8 mouse cellular contexts compared by ENCODE assay signal in genomic region chr9:54733921-54734638, GRCm38 (mm10). TPM values are rescaled to one million over a fixed set of nuclear protein-coding genes. Genes with fewer than 3 reads are reported as not detected.
DNase-seq lines count a peak whose midpoint lies in the region; ATAC-seq and TF ChIP-seq lines count a peak whose summit lies in the region.

Wdr61 (minus strand) TSS chr9:54734519.

- H3K27ac ChIP-seq in MEL (ENCODE audit: control insufficient read depth, low read depth, low read length) = peak within 1 kb of the TSS; percentile 86
- peak within 1 kb of the TSS; percentile 38; the same call in 1 of the 2 replicates for H3K27ac ChIP-seq in cerebellum, adult 2 months (ENCODE audit: insufficient read depth, low read length)
- H3K27ac ChIP-seq in lung, embryonic 16.5 days (ENCODE audit: low read length) = peak within 1 kb of the TSS; percentile 18; the same call in 1 of the 2 replicates

- peak within 1 kb of the TSS; percentile 92 for H3K9ac ChIP-seq in MEL (ENCODE audit: control insufficient read depth, low read depth, low read length, poor library complexity, severe bottlenecking)
- peak within 1 kb of the TSS; percentile 74 for H3K9ac ChIP-seq in lung, embryonic 16.5 days (ENCODE audit: low read length)

- H3K4me3 ChIP-seq in MEL (ENCODE audit: control insufficient read depth in 1 of 2, insufficient read depth in 1 of 2, low read depth in 2 of 2, low read length in 2 of 2) = peak within 1 kb of the TSS; percentile 94 to 95
- H3K4me3 ChIP-seq in cerebellum, adult 2 months (replicated peaks; ENCODE audit: insufficient read depth, low read depth, low read length) = peak within 1 kb of the TSS; percentile 85
- peak within 1 kb of the TSS; percentile 62 for H3K4me3 ChIP-seq in lung, embryonic 16.5 days (ENCODE audit: low read length)

- peaks cover 0 to 13% of the 10 kb centered on the region in 2 experiments for H3K4me1 ChIP-seq in MEL (ENCODE audit: control insufficient read depth in 1 of 2, insufficient read depth in 2 of 2, low read length in 2 of 2)
- peaks cover 5% of the 10 kb centered on the region; the same call in 1 of the 2 replicates for H3K4me1 ChIP-seq in cerebellum, adult 2 months (ENCODE audit: control insufficient read depth, insufficient read depth, low read length)
- H3K4me1 ChIP-seq in lung, embryonic 16.5 days (replicated peaks; ENCODE audit: control insufficient read depth, insufficient read depth, low read length) = peaks cover 11% of the 10 kb centered on the region

- peak within 1 kb of the TSS; percentile 65 for H3K4me2 ChIP-seq in lung, embryonic 16.5 days (ENCODE audit: low read depth, low read length)

- TF ChIP-seq POLR2A in MEL (IDR thresholded peaks at IDR 0.05; ENCODE audit: control insufficient read depth in 1 of 2, insufficient read depth in 1 of 2, low read depth in 1 of 2, low read length in 2 of 2, poor library complexity in 1 of 2) = peak; percentile 81 to 95
- peak; percentile 97 for TF ChIP-seq POLR2A in cerebellum, adult 2 months (IDR thresholded peaks at IDR 0.05; ENCODE audit: borderline replicate concordance, insufficient read depth, low read length)

- H3K9me3 ChIP-seq in MEL (replicated peaks; ENCODE audit: insufficient read depth, low read length) = no peaks in the 10 kb centered on the region
- H3K9me3 ChIP-seq in lung, embryonic 16.5 days (ENCODE audit: control insufficient read depth, low read length) = no peaks in the 10 kb centered on the region

- no peak for TF ChIP-seq RAD21 in MEL (IDR thresholded peaks at IDR 0.05; ENCODE audit: low read depth, low read length)

- WGBS in cerebellum, adult 2 months = 1% methylated on average over 32 of the region's 32 CpGs
- WGBS in lung, embryonic 16.5 days = 1% methylated on average over 32 of the region's 32 CpGs

- peaks cover 10 to 18% of the 10 kb centered on the region in 2 experiments for H3K36me3 ChIP-seq in MEL (ENCODE audit: control insufficient read depth in 1 of 2, insufficient read depth in 2 of 2, low read length in 2 of 2)
- H3K36me3 ChIP-seq in lung, embryonic 16.5 days (ENCODE audit: control insufficient read depth, insufficient read depth, low read length) = peaks cover 6% of the 10 kb centered on the region

- peak; percentile 95 to 96 for ATAC-seq in hematopoietic stem cell, adult 5-6 weeks (replicated peaks in 1 of 2; ENCODE audit: insufficient read depth in 1 of 2, low FRiP score in 2 of 2, low TSS enrichment in 1 of 2, low read depth in 1 of 2, poor library complexity in 2 of 2, severe bottlenecking in 2 of 2)
- ATAC-seq in lung, embryonic 16.5 days (ENCODE audit: low read depth) = peak; percentile 99

- peak; percentile 98 for DNase-seq in MEL (ENCODE audit: low read depth, low spot score)
- peak; percentile 96 to 98 for DNase-seq in cerebellum, adult 2 months
- DNase-seq in forelimb bud, embryonic 11.5 days (ENCODE audit: low read depth, low spot score) = peak; percentile 94
- DNase-seq in layer of hippocampus, adult 9-10 months (ENCODE audit: low spot score) = peak; percentile 94
- DNase-seq in ovary, postnatal 10 days (ENCODE audit: low spot score) = peak; percentile 96
- DNase-seq in thymus, postnatal 10 days (ENCODE audit: low spot score in 2 of 2) = peak; percentile 96 to 99

- no peaks in the 10 kb centered on the region; a peak in 1 of 4 replicates for H3K27me3 ChIP-seq in MEL (ENCODE audit: control insufficient read depth in 1 of 2, insufficient read depth in 2 of 2, low read length in 2 of 2)
- no peaks in the 10 kb centered on the region for H3K27me3 ChIP-seq in cerebellum, adult 2 months (ENCODE audit: control insufficient read depth, insufficient read depth, low read length)
- no peaks in the 10 kb centered on the region for H3K27me3 ChIP-seq in lung, embryonic 16.5 days (ENCODE audit: control insufficient read depth, insufficient read depth, low read depth, low read length)

- no peak for TF ChIP-seq EP300 in MEL (IDR thresholded peaks at IDR 0.05; ENCODE audit: low read depth in 1 of 2, low read length in 2 of 2)

- peak in 2 of 3 experiments; percentile 42 to 57; a peak in 4 of 6 replicates for TF ChIP-seq CTCF in MEL (IDR thresholded peaks at IDR 0.05 in 2 of 3, conservative IDR thresholded peaks at IDR 0.05 in 1 of 3; ENCODE audit: control insufficient read depth in 1 of 3, insufficient read depth in 1 of 3, low read depth in 2 of 3, low read length in 3 of 3, poor library complexity in 1 of 3, severe bottlenecking in 1 of 3)
- TF ChIP-seq CTCF in cerebellum, adult 2 months (IDR thresholded peaks at IDR 0.05; ENCODE audit: borderline replicate concordance, insufficient read depth, low read depth, low read length) = 0 out of 2 replicates have a peak, but pooled peaks have one; percentile 2

- H3K79me2 ChIP-seq in MEL (ENCODE audit: control insufficient read depth, insufficient read depth, low read length, poor library complexity) = peaks cover 34% of the 10 kb centered on the region

TF ChIP-seq in MEL, 35 proteins besides CTCF, POLR2A, EP300 and RAD21:
- TF ChIP-seq MEF2A (IDR thresholded peaks at IDR 0.05; ENCODE audit: extremely low read depth, insufficient replicate concordance, low read depth, low read length, poor library complexity, severe bottlenecking) (0 out of 2 replicates have a peak, but pooled peaks have one; percentile 26), ZMIZ1 (IDR thresholded peaks at IDR 0.05; ENCODE audit: low read depth, low read length) (no peak), TCF12 (IDR thresholded peaks at IDR 0.05; ENCODE audit: low read depth, low read length) (peak; percentile 32; the same call in 1 of the 2 replicates), HCFC1 (IDR thresholded peaks at IDR 0.05; ENCODE audit: low read depth, low read length) (peak; percentile 93), MXI1 (IDR thresholded peaks at IDR 0.05; ENCODE audit: low read depth, low read length) (peak; percentile 85), ETS1 (IDR thresholded peaks at IDR 0.05; ENCODE audit: low read depth, low read length) (peak; percentile 54; the same call in 1 of the 2 replicates), NRF1 (IDR thresholded peaks at IDR 0.05; ENCODE audit: insufficient read depth, low read depth, low read length, poor library complexity, severe bottlenecking) (no peak), ZKSCAN1 (IDR thresholded peaks at IDR 0.05; ENCODE audit: low read depth, low read length) (no peak), MAZ (IDR thresholded peaks at IDR 0.05; ENCODE audit: low read depth, low read length) (peak; percentile 81; the same call in 1 of the 2 replicates), NELFE (IDR thresholded peaks at IDR 0.05; ENCODE audit: low read depth, low read length) (peak; percentile 93), MAX (IDR thresholded peaks at IDR 0.05; ENCODE audit: low read length) (peak; percentile 56; the same call in 1 of the 2 replicates), TBP (IDR thresholded peaks at IDR 0.05; ENCODE audit: low read depth, low read length) (peak; percentile 50; the same call in 1 of the 2 replicates), POLR2AphosphoS2 (IDR thresholded peaks at IDR 0.05; ENCODE audit: low read length) (peak; percentile 89), JUND (IDR thresholded peaks at IDR 0.05; ENCODE audit: low read depth, low read length) (no peak), GATA1 (IDR thresholded peaks at IDR 0.05; ENCODE audit: low read depth, low read length) (0 out of 2 replicates have a peak, but pooled peaks have one; percentile 2), USF2 (IDR thresholded peaks at IDR 0.05; ENCODE audit: borderline replicate concordance in 1 of 2, insufficient read depth in 1 of 2, low read depth in 1 of 2, low read length in 2 of 2) (no peak), KAT2A (conservative IDR thresholded peaks at IDR 0.05; ENCODE audit: low read depth, low read length) (peak; percentile 59; the same call in 1 of the 2 replicates), POLR2AphosphoS5 (IDR thresholded peaks at IDR 0.05; ENCODE audit: borderline replicate concordance, low read depth, low read length) (peak; percentile 66; the same call in 1 of the 2 replicates), MYC (IDR thresholded peaks at IDR 0.05; ENCODE audit: low read depth, low read length) (peak; percentile 78; the same call in 1 of the 2 replicates), USF1 (IDR thresholded peaks at IDR 0.05; ENCODE audit: low read depth, low read length) (peak; percentile 11; the same call in 1 of the 2 replicates), GABPA (IDR thresholded peaks at IDR 0.05; ENCODE audit: low read depth, low read length) (no peak), CHD1 (IDR thresholded peaks at IDR 0.05; ENCODE audit: low read depth, low read length) (no peak), ZC3H11A (IDR thresholded peaks at IDR 0.05; ENCODE audit: low read depth, low read length) (peak; percentile 34; the same call in 1 of the 2 replicates), SIN3A (IDR thresholded peaks at IDR 0.05; ENCODE audit: low read length) (peak; percentile 97), ELF1 (IDR thresholded peaks at IDR 0.05; ENCODE audit: low read depth, low read length) (peak; percentile 49; the same call in 1 of the 2 replicates)

RNA-seq across cellular contexts. Expression of gene Wdr61, which starts in this region (rescaled TPM):
- total RNA-seq in MEL (2012; rRNA removed) = 209 and 217 TPM in 2 replicates
- polyA plus RNA-seq in MEL (2012; ENCODE audit: insufficient read depth in 1 of 2, insufficient read length in 2 of 2, low read depth in 1 of 2, low replicate concordance in 2 of 2, missing spikeins in 1 of 2) = 100 to 1,000 TPM in 1 of 2 experiments, not detected in 1; 182 TPM
- 65.3 and 69.6 TPM in 2 replicates for polyA plus RNA-seq in cerebellum, adult 2 months (2012; rRNA removed)
- 68.3 and 98.6 TPM in 2 replicates for total RNA-seq in hematopoietic stem cell, adult 5-6 weeks (2017)
- polyA plus RNA-seq in lung, embryonic 16.5 days (2015; fragmentation: Nextera tagmentation; extraction: Ambion mirVana) = 139 and 146 TPM in 2 replicates

Comparison
In these comparisons a context has a peak if more than half of its experiments do, and no peak if none do; other contexts are left out.
1. Peak in every context shown above with its lines: DNase-seq, ATAC-seq, H3K4me3 ChIP-seq and H3K27ac ChIP-seq.
2. H3K27ac ChIP-seq: peak in every context shown above with its lines; median percentile 86 in MEL; 38 in cerebellum, adult 2 months; 18 in lung, embryonic 16.5 days.